Mouse (Mus musculus) thymus, postnatal 25 days (tissue): ENCODE results near the gene Tmem273.

Source experiments
- DNase-seq: peaks from one replicate; pipeline ENCODE4 v3.0.0; 2022

The Tmem273 gene

DNA sequence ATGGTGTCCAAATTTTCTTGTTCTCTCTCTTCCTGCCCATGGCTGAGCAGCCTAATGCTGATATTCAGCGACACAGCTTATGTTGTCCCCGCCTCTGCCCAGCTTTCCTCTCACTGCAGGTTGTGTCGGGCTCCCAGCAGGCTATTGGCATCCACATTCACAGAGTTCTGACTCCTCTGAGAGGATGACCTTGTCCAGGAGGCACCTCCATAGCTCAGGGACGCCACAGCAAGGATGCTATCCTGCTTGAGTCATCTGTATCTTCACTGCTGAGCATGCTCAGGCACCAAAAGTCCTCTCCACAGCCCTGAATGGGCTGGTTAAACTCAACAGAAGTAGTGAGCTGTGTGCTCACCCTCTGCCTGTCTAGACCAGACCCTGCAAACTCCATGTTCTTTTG, 29.2 kb downstream of the Tmem273 start:
- DNase-seq: no peak

- DNase-seq: no peak
Observed at GRCm38 (mm10) chr14:32816533-32816932, 30.8 kb downstream of the Tmem273 start.

GRCm38 (mm10) chr14:32817258-32817657, 31.5 kb downstream of the Tmem273 start:
- DNase-seq: no peak

GRCm38 (mm10) chr14:32819297-32819696, 33.5 kb downstream of the Tmem273 start:
- DNase-seq: no peak

- DNase-seq: no peak
Observed at GRCm38 (mm10) chr14:32822812-32823211, 37.0 kb downstream of the Tmem273 start.

DNA sequence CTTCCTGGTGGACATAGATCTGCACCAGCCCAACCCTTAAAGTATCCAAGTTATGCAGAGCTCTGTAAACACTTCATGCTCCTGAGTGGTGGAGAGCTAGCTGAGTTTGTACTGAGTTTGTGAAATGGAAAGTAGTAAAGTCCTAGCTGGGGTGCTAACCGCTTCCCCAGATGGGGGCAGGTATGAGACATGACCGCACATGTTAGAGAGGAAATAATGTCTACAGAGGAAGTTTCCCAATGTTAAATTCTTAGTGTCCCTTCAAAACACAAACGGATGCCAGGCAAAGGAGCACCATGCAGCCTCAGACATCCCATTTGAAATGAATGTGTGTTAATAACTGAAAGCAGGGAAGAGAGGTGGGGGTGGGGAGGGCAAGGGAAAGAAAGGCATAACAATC, 38.1 kb downstream of the Tmem273 start:
- DNase-seq: no peak

DNA sequence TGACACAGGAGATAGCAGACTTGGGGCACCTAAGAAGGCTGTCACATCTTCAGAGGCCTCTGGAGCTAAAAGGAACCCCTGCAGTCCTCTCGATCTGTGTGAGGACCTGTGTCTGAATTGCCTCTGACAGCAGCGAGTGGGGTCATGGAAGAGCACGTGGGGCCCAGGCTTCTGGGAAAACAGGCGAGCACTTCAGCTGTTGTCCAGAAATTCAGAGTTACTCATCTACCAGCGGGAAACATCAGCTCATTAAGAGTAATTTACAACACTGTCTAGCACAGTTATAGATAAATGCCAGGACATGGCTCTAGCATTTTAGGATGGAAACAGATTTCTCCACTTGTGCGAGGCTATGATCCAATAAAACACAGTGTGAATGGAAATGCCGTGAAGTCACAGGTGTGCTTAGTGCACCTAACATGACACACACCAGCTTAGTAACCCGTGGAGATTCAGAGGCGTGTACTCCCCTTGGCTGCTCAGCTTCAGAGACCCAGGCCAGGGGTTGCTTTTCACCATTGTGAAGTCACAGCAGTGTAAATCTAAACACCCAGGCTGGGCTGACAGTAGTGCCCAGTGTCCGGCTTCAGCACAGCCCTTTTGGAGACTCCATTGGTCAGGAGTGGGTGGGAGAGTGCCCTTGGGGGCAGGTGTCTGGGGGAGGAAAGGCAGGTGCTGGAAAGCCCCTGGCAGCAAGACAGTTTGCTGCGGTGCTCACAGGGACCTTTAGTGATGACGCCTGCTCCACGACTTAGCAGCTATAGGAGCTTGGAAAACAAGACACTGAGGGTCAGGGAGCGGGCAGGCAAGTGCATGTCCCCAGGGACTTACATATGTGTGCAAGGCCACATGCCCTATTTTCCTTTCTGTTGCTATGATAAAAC, 38.7 kb downstream of the Tmem273 start:
- no peak for DNase-seq

DNA sequence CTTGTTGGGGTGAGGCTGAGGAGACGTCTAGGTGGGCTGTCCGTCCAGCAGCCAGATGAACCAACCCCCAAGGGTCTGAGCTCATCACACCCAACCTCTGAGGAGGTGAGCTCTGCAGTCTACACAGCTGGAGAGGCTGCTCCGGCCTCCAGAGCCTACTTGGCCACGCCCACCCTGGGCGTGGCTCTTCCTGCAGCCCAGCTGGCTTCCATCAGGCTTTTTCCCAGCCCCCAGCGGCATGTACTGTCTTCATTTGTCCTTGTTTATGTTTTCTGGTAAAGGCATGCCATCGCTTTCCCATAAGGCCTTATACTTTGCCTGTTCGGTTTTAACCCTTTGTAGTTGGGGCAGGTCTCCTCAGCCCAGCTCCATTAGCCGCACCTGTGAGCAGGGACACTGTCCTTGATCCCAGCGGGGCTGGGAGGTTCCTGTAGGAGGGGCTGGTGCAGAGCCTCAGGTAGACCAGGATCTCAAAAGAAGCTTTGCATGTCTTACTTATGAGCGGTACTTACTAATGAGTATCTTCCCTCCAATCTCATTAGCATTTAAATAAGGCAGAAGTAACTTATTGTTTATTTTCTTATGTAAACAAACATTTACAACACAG, 39.8 kb downstream of the Tmem273 start:
- no peak for DNase-seq

GRCm38 (mm10) chr14:32827165-32827564, 41.4 kb downstream of the Tmem273 start:
- DNase-seq: no peak

DNA sequence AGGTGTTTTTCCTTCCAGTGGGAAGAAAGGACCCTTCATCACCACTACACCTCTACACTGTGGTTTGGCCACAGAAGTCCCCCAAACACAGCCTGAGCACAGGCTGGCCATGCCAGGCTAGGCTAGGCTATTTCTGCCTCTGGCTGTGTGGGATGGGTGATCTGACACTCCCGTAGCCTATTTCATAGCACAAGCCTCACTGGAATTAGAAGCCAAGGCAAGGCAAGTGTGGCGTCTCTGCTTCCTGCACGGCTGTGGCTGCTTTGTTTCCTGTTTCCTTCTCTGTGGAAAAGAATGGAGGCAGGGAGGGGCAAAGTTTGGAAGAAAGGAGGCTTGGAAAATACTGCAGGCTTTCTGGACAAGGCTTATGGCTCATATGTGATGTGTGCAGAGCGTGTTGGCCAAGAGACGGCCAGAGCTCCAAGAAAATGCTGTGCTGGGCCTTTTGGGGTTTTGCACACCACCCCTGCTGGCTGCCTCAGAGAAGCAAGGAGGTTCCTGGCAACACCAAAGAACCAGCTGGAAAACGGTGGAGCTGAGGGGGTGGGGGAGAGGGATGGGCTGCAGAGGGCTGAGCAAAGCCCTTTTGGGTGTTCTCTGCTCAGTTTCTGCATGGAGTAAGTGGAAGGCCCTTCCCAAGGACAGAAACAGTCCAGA, 42.4 kb downstream of the Tmem273 start:
- no peak for DNase-seq

- DNase-seq: no peak
Observed at GRCm38 (mm10) chr14:32833847-32834246, 48.1 kb downstream of the Tmem273 start, which contains the start of gene Fam170b. TSS of gene Fam170b (plus strand) at chr14:32833962.

DNA sequence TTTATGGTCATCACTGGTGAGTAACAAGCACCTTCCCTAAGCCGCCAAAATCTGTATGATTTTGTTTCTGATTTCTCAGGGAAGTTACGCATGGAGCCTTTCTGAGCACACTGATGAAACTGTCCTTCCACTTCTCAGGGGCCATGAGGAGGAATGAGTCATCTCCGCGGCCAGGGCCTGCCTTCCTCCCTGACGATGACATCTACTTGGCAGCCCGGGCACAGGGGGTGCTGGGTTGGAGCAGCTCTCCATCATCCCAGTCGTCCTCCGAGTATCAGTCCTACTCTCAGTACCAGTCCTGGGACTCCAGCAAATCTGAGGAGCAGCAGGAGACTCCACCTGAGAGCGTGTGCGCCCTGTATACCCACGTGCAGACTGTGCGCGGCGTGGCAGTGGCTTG, 49.4 kb downstream of the Tmem273 start:
- no peak for DNase-seq

GRCm38 (mm10) chr14:32835596-32835995, 49.8 kb downstream of the Tmem273 start:
- DNase-seq: no peak

GRCm38 (mm10) chr14:32836191-32836590, 50.4 kb downstream of the Tmem273 start:
- no peak for DNase-seq

- DNase-seq: no peak
Observed at GRCm38 (mm10) chr14:32842052-32842451, 56.3 kb downstream of the Tmem273 start.

DNA sequence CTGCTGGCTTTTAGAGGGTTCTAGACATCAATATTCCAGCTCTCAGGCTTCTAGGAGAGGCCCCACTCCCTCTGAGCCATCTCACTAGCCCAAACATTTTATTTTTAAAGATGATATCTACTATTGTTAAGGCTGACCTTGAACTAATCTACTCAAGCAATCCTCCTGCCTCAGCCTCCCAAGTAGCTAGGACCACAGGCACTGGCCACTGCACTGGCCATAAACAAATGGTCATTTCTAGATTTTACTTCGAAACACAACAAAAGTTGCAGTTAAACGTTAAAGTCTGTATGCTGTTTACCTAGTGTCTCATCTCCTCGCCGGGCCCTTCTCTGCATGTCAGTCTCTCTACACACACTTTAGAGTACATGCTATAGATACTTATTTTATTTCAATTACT, 68.3 kb downstream of the Tmem273 start:
- no peak for DNase-seq

DNA sequence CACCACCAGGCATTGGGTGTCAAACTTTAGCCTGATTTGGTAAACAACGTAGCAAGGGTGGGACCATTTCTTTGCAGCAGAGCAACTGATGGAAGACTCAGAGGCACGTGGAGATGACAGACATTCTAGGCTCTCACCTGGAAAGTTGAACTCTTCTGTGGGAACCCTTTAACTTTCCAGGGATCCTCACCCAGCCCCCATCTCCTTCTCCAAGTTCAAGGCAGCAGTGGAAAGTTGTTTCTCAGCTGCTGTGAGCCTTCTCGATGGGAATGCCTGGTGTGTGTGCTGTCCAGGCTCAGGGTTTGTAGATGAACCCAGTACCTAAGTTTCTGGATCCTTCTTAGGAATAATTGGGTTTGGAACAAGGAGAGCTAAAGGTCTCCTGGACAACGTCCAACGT, 70.5 kb downstream of the Tmem273 start:
- no peak for DNase-seq

DNA sequence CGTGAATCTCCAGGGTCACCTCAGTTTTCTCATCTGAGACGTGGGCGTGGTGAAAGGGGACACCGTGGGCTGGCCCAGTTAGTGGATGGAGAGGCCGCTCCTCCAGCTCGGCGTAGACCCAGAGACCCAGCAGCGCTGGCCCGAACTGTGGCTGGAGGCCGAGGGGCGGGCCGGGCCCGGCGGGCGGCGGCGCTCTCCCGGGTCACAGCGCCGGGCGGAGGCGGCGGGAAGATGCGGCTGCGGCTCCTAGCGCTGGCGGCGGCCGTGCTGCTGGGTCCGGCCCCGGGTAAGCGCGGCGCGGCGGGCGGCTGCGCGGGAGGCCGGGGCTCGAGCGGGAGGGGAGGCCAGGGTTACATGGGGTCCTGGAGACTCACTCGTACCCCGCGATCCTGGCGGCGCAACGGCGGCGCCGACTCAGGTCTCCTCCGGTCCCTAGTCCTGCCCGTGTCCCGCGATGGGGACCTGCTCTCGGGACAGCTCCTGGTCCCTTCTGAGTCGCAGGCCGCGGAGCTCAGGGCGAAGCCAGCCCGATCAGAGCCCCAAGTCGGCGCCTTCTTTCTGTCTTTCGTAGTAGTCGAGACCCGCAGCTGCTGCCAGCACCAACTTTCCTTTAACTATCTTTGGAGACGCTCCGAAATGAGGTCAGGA, 71.0 kb downstream of the Tmem273 start, which contains the start of gene Vstm4:
TSS of gene Vstm4 (plus strand) at position 76 of the 648 bp plus-strand sequence.
- no peak for DNase-seq

- no peak for DNase-seq
Observed at GRCm38 (mm10) chr14:32858361-32858760, 72.6 kb downstream of the Tmem273 start.

GRCm38 (mm10) chr14:32858941-32859510, 73.3 kb downstream of the Tmem273 start:
- no peak for DNase-seq

DNA sequence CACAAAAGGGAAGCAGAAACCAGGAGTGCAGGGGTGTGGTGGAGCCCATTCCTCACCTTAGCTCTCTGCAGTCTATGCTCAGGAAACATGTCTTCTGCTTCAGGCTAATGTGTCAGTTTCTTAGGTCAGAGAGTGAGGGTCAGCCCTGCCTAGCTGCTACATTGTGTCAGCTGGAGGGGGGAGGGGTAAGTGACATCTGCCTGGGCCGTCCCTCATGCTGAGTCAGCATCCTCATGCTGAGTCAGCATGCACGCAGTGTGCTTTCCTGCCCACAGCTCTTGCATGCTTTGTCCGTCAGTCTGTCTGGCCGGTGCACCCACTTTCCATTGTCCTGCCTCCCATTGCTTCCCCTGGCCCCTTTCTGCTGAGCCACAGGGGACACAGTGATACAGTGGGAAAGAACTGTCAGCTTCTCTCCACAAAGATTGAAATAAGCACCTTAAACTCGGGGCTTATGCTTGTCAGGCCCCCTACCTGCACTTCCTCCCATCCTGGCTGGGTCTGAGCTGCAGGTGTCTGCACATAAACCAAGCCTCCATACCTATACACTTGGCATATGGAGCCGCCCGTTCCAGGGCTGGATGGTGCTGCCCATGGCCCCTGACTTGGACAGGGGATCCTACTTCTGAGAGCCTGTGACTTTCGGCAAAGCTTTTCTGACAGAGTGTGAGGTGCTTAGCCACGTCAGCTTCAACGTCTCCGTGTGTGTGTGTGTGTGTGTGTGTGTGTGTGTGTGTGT, 74.2 kb downstream of the Tmem273 start:
- DNase-seq: no peak

GRCm38 (mm10) chr14:32861149-32861581, 75.4 kb downstream of the Tmem273 start:
- DNase-seq: no peak
